Mouse (Mus musculus) liver, postnatal 0 days (tissue): ENCODE data around the gene Zfp652. TPM values are rescaled to one million over a fixed set of nuclear protein-coding genes. Genes with fewer than 3 reads are reported as not detected.

Experiments used
- ATAC-seq: fragments of 200-750 bp; cut with Nextera tagmentation; 2 replicates; pipeline ENCODE4 v1.8.0; 2017; ENCODE audit warnings: mild to moderate bottlenecking, moderate library complexity
- DNase-seq: peaks from one replicate; pipeline ENCODE4 v3.0.0-alpha.2; 2016
- H3K27ac ChIP-seq: fragments of 300-500 bp; sonication (generic); 2 replicates; pipeline ENCODE4 v1.5.1; 2014; ENCODE audit warnings: antibody characterized with exemption, moderate library complexity, mild to moderate bottlenecking, low read depth
- H3K27me3 ChIP-seq: fragments of 300-500 bp; sonication (generic); 2 replicates; pipeline ENCODE4 v1.6.1; 2014; ENCODE audit warnings: low read length, control low read depth, mixed read lengths; ENCODE audit not compliant: insufficient read depth
- H3K36me3 ChIP-seq: fragments of 300-500 bp; sonication (generic); replicated peaks from 2 replicates; pipeline ENCODE4 v1.6.1; 2014; ENCODE audit warnings: mild to moderate bottlenecking, control low read depth, low read length, moderate library complexity, mixed read lengths; ENCODE audit not compliant: insufficient read depth
- H3K4me1 ChIP-seq: fragments of 300-500 bp; sonication (generic); 2 replicates; pipeline ENCODE4 v1.6.1; 2014; ENCODE audit warnings: antibody characterized with exemption, mild to moderate bottlenecking, control low read depth; ENCODE audit not compliant: insufficient read depth
- H3K4me2 ChIP-seq: fragments of 300-500 bp; sonication (generic); 2 replicates; pipeline ENCODE4 v1.6.1; 2014; ENCODE audit warnings: low read depth, mild to moderate bottlenecking, low read length, moderate library complexity, mixed read lengths
- H3K4me3 ChIP-seq: fragments of 300-500 bp; sonication (generic); 2 replicates; pipeline ENCODE4 v1.5.1; 2014; ENCODE audit warnings: low read depth, low read length
- H3K9ac ChIP-seq: fragments of 300-500 bp; sonication (generic); replicated peaks from 2 replicates; pipeline ENCODE4 v1.6.1; 2014; ENCODE audit warnings: mild to moderate bottlenecking, moderate library complexity
- H3K9me3 ChIP-seq: fragments of 300-500 bp; sonication (generic); 2 replicates; pipeline ENCODE4 v1.6.1; 2016; ENCODE audit warnings: mild to moderate bottlenecking, control low read depth, low read length, mixed read lengths
- CTCF ChIP-seq: sonication (generic); IDR thresholded peaks from 2 replicates; pipeline ENCODE4 v1.5.1; 2016; ENCODE audit warnings: antibody characterized with exemption, low read depth
- EP300 ChIP-seq: IDR thresholded peaks from 2 replicates; pipeline ENCODE4 v1.6.1; 2016; ENCODE audit warnings: antibody characterized with exemption, low read depth, mild to moderate bottlenecking
- WGBS: fragments of 180-500 bp; shearing (Covaris S2); extraction: QIAGEN DNeasy Blood & Tissue Kit; methylation state at CpG from one replicate; pipeline ENCODE4 v1.1.7; 2014; ENCODE audit not compliant: insufficient replicate concordance; 5-methylcytosine and 5-hydroxymethylcytosine counted together
- polyA plus RNA-seq: library from polyadenylated mRNA; unstranded; fragments of >200 nt; fragmentation: Nextera tagmentation; extraction: Ambion mirVana; gene quantifications from 2 replicates; pipeline ENCODE4 v1.2.1, GENCODE M21; 2015

The Zfp652 gene
- polyA plus RNA-seq, 1 experiment from 2014 or later, result 5.6 TPM

GRCm38 (mm10) chr11:95728916-95729907, 16.7 kb downstream of the Zfp652 start:
- Histone ChIP-seq H3K9ac (no peak overlapping the region), H3K4me1 (peaks cover 22% of the 10 kb centered on the region), H3K9me3 (no peaks in the 10 kb centered on the region), H3K27me3 (no peaks in the 10 kb centered on the region), H3K36me3 (no peaks in the 10 kb centered on the region), H3K27ac (peak overlapping the region; percentile 60), H3K4me2 (peak overlapping the region; percentile 57), H3K4me3 (no peak overlapping the region)
- no peak for DNase-seq
- 69% methylated on average over 12 of the region's 12 CpGs for WGBS
- ATAC-seq, result no peak
- TF ChIP-seq EP300 (no peak), CTCF (no peak)

- Histone ChIP-seq H3K4me3 (no peak overlapping the region), H3K9me3 (no peaks in the 10 kb centered on the region), H3K9ac (no peak overlapping the region), H3K4me2 (no peak overlapping the region), H3K27ac (no peak overlapping the region), H3K27me3 (no peaks in the 10 kb centered on the region), H3K4me1 (peaks cover 12% of the 10 kb centered on the region), H3K36me3 (no peaks in the 10 kb centered on the region)
- WGBS, result 79% methylated on average over 2 of the region's 2 CpGs
- ATAC-seq (no peak), DNase-seq (no peak)
- TF ChIP-seq EP300 (no peak), CTCF (no peak)
Observed at GRCm38 (mm10) chr11:95734485-95734884, 22.0 kb downstream of the Zfp652 start.

DNA sequence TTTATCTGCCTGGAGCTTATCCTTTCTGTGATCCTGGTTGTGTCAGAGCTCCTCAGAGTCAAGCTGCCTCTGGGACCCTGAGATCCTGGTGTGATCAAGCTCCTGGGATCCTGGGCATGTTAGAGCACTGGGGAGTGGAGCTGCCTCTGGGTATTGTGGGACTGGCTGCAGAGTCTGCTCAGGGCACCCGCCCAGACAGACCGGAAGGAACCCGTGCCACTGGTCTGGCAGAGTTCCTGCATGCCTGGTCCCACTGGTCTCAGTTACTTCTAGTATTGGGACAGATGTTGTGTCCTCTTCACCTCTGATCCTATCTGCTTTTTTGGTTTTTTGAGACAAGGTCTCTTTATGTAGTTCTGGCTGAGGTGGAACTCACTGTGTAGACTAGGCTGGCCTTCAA, 25.3 kb downstream of the Zfp652 start:
- no peak for DNase-seq
- Histone ChIP-seq H3K9ac (no peak overlapping the region), H3K4me2 (no peak overlapping the region), H3K4me3 (no peak overlapping the region), H3K9me3 (no peaks in the 10 kb centered on the region), H3K36me3 (no peaks in the 10 kb centered on the region), H3K4me1 (peaks cover 11% of the 10 kb centered on the region), H3K27me3 (no peaks in the 10 kb centered on the region), H3K27ac (no peak overlapping the region)
- TF ChIP-seq CTCF (no peak), EP300 (no peak)
- no peak for ATAC-seq
- WGBS, result 63% methylated on average over 3 of the region's 3 CpGs

- Histone ChIP-seq H3K27ac (0 out of 2 replicates have a peak overlapping the region, but pooled peaks have one; percentile 12), H3K4me2 (no peak overlapping the region), H3K9me3 (no peaks in the 10 kb centered on the region), H3K4me1 (peaks cover 8% of the 10 kb centered on the region), H3K9ac (no peak overlapping the region), H3K4me3 (no peak overlapping the region), H3K27me3 (no peaks in the 10 kb centered on the region), H3K36me3 (peaks cover 3% of the 10 kb centered on the region; the same call in 1 of the 2 replicates)
- DNase-seq (peak; percentile 20), ATAC-seq (peak; percentile 56)
- 46% methylated on average over 2 of the region's 2 CpGs for WGBS
- TF ChIP-seq CTCF (no peak), EP300 (no peak)
Observed at GRCm38 (mm10) chr11:95744521-95744920, 32.0 kb downstream of the Zfp652 start.

GRCm38 (mm10) chr11:95746821-95747220, 34.3 kb downstream of the Zfp652 start:
- no peak overlapping the region for H3K9ac ChIP-seq
- H3K4me3 ChIP-seq, result no peak overlapping the region
- peaks cover 8% of the 10 kb centered on the region for H3K4me1 ChIP-seq
- DNase-seq, result no peak
- no peak for ATAC-seq
- peaks cover 13% of the 10 kb centered on the region for H3K36me3 ChIP-seq
- H3K27ac ChIP-seq, result no peak overlapping the region
- WGBS, result 78% methylated on average over 4 of the region's 4 CpGs
- no peaks in the 10 kb centered on the region for H3K9me3 ChIP-seq
- no peaks in the 10 kb centered on the region for H3K27me3 ChIP-seq
- no peak for TF ChIP-seq EP300
- no peak overlapping the region for H3K4me2 ChIP-seq

DNA sequence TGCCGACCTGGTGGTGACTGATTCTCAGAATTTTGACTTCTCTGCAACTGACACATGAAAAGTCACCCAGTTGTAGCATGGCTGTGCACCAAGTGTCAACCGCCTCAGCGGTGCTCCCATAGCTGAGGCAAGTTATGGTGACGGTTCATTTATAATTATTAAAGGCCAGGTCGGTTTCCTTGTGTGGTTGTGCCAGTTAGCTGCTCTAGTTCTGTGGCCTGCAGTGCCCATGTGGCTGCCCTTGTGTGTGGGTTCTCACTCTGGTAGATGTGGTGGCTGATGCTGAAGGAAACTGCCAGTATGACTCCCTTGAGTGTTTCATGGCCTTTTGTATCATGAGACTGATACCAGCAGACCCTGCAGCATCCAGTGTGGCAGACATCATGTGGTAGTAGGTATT, 35.9 kb downstream of the Zfp652 start:
- H3K4me2 ChIP-seq, result no peak overlapping the region
- no peaks in the 10 kb centered on the region for H3K9me3 ChIP-seq
- DNase-seq, result no peak
- peaks cover 25% of the 10 kb centered on the region for H3K36me3 ChIP-seq
- no peak overlapping the region for H3K9ac ChIP-seq
- ATAC-seq, result no peak
- WGBS, result 70% methylated on average over 5 of the region's 5 CpGs
- no peak overlapping the region for H3K4me3 ChIP-seq
- H3K27ac ChIP-seq, result no peak overlapping the region
- H3K4me1 ChIP-seq, result peaks cover 8% of the 10 kb centered on the region
- no peak for TF ChIP-seq CTCF
- TF ChIP-seq EP300, result no peak
- no peaks in the 10 kb centered on the region for H3K27me3 ChIP-seq
